27 mouse cellular contexts compared by ENCODE assay signal in genomic region chr6:12416976-12417375, GRCm38 (mm10).
"Had no signal": no experiment of that assay in that cellular context is flagged by ENCODE, and none has a peak within 500 bp of the region (broad histone marks: within the 10 kb centered on the region; RNA-seq: fewer than 3 reads in every experiment).

No protein-coding gene starts in this region.

- H3K27ac ChIP-seq: embryonic facial prominence, embryonic 10.5 days; embryonic facial prominence, embryonic 12.5 days; embryonic facial prominence, embryonic 13.5 days; embryonic facial prominence, embryonic 15.5 days; forebrain, embryonic 10.5 days; forebrain, embryonic 12.5 days; forebrain, embryonic 13.5 days; forebrain, embryonic 15.5 days; gastrocnemius, adult 2 months; heart, adult 2 months; heart, embryonic 10.5 days had no signal

- H3K36me3 ChIP-seq: embryonic facial prominence, embryonic 10.5 days; embryonic facial prominence, embryonic 12.5 days; embryonic facial prominence, embryonic 13.5 days; embryonic facial prominence, embryonic 15.5 days; forebrain, embryonic 10.5 days; forebrain, embryonic 12.5 days; forebrain, embryonic 15.5 days; heart, embryonic 10.5 days had no signal

- H3K9ac ChIP-seq: embryonic facial prominence, embryonic 12.5 days; embryonic facial prominence, embryonic 13.5 days; embryonic facial prominence, embryonic 15.5 days; forebrain, embryonic 12.5 days; forebrain, embryonic 13.5 days; forebrain, embryonic 15.5 days; forebrain, postnatal 0 days had no signal

- H3K4me1 ChIP-seq: embryonic facial prominence, embryonic 10.5 days; embryonic facial prominence, embryonic 12.5 days; embryonic facial prominence, embryonic 13.5 days; embryonic facial prominence, embryonic 15.5 days; forebrain, embryonic 10.5 days; forebrain, embryonic 12.5 days; forebrain, embryonic 13.5 days; forebrain, embryonic 15.5 days had no signal

- ATAC-seq: forebrain, embryonic 13.5 days; forebrain, embryonic 14.5 days; forebrain, embryonic 15.5 days; forebrain, embryonic 16.5 days; forebrain, postnatal 0 days had no signal

- H3K9me3 ChIP-seq: embryonic facial prominence, embryonic 10.5 days; embryonic facial prominence, embryonic 12.5 days; embryonic facial prominence, embryonic 13.5 days; embryonic facial prominence, embryonic 15.5 days; forebrain, embryonic 12.5 days; forebrain, embryonic 13.5 days; forebrain, embryonic 15.5 days had no signal

- H3K4me3 ChIP-seq: embryonic facial prominence, embryonic 10.5 days; embryonic facial prominence, embryonic 12.5 days; embryonic facial prominence, embryonic 13.5 days; embryonic facial prominence, embryonic 15.5 days; erythroblast, embryonic 14.5 days; forebrain, embryonic 10.5 days; forebrain, embryonic 12.5 days; forebrain, embryonic 13.5 days; forebrain, embryonic 15.5 days; gastrocnemius, adult 2 months; heart, adult 2 months; heart, embryonic 10.5 days had no signal

- DNase-seq: cerebellum, adult 9-11 months; cerebellum, postnatal 10 days; cerebellum, postnatal 14 days; cerebellum, postnatal 25 days; cerebellum, postnatal 36 days; embryo, embryonic 11 days; forebrain, postnatal 0 days; gastrocnemius, adult 2 months; gastrocnemius, postnatal 10 days; gastrocnemius, postnatal 14 days; gastrocnemius, postnatal 25 days; gastrocnemius, postnatal 36 days; heart, adult 11 months; heart, adult 18-20 months; heart, adult 2 months had no signal
